Mouse (Mus musculus): Measurements from ENCODE around the gene Cd2.

Gene Cd2

DNA sequence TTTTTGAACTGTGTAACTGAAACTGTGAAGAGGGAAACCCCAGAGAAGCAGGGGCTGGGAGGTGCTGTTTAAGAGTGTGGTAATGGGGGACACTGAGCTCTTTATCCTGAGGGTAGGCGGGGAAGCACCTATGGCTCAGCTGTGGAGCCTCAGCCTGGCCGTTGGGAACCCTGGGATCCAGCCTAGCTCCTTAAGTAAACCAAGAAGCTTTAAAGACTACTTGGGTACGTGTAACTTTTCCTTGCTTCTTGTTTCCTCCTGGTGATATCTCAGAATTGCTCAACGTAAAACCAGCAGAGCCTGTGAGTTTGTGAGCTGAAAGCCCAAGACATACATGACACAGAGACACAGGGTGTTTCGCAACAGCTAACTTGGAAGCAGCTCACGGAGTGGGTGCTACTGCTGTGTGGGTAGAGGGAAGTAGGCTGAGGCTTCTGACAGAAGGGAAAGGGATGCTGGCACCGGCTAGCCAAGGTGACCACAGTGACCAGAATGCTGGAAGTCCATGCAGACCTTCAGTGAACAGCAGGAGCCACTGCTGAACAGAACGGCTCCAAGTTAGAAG is 5.9 kb upstream of the Cd2 start:
- DNase-seq (ENCODE audit: low spot score in 2 of 2): no peak

DNA sequence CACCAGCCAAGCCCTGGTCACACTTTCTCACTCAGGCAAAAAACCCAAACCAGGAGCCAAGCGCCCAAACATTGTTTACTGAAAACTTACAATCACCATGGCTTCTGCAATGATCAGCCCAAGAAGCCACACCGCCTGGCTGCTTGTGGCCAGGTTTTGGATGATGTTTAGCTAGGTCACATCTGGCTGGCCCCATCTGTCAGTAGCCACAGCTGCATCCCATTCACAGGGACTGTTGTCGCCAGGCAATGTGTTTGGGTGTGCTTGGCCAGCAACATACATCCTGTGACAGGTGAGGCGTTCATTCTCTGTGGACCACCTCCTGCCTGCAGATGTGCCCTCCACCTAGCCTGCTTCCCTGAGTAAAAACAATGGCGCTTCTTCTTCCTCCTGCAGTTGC is 4.9 kb upstream of the Cd2 start:
- DNase-seq (ENCODE audit: low spot score in 2 of 2): no peak

DNA sequence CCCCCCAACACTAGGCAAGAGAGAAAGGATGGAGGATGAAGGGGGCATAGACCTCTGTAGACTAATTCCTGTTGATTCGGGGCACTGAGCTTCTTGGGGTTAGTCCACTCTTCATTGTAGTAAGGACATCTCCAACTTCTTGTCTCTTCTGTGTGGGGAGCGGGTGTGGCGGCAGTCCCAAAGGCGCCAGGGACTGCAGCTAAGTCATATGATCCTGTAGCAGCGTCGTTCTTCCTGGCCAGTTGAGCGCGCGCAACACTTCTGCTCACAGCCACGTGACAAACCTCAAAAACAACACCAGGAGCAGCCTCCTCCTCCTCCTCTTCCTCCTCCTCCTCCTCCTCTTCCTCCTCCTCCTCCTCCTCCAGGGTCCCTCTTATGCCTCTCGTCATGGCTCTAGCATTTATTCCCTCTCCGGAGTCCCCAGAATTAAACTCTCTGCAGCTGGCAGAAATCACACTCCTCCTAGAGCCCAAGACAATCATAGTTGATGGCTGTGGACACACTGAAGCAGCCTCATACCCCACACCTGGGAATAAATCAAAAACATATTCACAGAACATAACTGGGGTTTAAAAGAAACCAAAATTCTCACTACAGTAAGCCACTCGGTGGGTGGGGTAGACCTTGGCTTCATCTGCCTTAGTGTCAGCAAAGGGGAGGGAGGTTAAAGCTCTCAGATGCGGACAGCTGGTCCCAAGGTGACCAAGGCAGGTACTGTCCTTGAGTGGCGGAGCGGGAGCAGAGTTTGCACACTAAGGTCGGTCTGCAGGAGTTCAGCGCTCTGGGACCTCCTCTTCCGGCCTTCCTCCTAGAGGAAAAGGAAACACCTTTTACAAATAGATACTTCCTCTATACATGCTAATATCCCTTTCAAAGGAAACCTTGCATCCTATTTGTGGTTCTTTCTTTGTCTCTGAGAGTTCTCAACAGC is 3.1 kb upstream of the Cd2 start:
- no peak for DNase-seq (ENCODE audit: low spot score in 2 of 2)

DNA sequence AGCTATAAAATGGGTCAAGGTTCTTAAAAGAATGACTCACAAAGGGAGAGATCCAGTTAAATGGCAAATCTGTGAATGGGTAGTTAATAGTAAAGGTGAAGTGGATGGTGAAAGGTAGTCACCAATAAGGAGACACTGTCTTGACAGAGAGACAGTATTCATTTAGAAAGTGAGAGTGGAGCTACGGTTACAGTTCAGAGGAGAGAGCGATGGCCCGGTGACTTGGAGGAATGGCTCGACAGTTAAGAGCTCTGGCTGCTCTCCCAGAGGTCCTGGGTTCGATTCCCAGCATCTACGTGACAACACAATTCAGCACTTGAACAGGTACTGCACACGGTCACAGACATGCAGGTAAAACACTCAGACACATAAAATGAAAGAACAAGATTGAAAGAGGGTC is 2.3 kb upstream of the Cd2 start:
- DNase-seq (ENCODE audit: low spot score in 2 of 2): no peak

DNA sequence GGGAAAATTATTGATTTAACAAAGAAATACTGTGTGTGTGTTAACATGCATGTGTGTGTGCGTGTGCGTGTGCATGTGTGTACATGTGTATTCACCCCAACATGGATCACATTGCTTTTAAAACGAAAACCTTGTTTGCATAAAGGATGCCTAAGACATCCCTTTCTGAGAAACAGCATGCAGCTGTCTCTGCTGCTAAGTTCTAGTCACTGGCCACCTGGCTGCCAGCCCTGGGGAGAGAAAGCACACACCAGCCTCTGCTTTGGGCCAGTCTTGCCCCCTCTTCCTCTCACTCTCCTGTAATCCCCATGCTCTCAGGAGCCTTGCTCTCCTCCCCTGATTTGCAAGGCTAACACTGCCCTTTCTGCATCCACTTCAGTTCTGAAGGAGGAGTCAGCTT is 1.7 kb upstream of the Cd2 start:
- DNase-seq (ENCODE audit: low spot score in 2 of 2): no peak

DNA sequence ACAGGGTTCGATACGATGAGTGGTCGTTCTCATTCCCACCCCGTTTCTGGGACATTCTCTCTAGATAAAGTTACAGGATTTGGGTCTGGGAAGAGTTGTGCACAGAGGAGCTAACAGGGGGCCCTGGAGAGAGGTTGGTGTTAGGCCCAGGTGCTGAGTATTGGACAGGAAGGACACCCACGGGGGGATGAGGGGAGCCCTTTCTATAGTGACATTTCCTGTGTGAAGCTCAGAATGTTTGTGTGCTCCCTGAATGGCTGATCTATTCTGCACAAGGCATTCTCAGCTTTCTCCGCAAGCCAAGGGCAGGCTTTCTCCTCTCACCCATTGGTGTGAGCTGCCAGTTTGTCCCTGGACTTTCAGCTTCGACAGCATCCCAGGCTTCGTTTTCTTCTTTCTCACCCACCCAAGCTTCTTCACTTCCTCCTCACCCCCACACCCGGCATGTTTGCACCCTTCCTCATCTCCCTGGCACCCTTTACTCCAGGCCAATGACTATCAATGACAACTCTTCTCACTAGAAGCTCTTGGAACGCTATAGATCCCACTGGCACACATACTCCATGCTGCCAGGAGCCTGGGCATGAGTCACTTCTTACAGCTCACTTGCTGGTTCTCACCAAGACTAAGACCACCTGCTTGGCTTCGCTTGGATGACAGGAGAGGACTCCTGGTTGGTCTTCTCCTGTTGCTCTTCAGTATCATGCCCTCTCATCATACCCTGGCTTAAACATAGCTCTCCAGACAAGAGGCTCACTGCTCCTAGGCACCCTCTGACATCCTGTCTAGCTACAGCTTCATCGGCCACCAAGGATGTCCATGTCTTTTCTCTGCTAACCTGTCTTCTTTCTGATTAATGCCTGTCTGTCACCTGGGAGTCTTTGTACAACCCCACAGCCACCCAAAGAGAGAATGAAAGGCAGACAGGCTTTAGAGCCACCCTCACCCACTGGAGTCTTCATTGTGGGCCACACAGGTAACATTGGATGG is 1.1 kb downstream of the Cd2 start:
- no peak for DNase-seq (ENCODE audit: low spot score in 2 of 2)

DNA sequence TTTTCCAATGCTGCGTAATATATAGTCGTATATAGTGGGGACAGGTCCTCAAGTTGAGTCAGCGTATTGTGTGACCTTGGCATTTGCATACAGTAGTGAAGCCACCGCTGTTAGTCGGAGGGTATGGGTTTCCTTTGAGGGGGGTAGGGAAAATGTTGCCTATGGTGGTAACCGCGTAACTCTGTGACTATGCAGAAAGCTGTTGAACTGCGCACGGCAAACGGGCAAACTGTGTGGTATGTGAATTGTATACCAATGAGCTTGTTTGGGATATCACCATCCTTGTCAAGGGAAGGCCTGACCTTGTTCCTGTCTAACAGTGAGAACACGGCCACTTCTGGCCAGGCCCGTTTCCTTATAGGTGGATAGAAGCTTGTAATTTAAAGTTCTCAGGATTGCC is 1.9 kb downstream of the Cd2 start:
- DNase-seq (ENCODE audit: low spot score in 2 of 2): no peak

DNA sequence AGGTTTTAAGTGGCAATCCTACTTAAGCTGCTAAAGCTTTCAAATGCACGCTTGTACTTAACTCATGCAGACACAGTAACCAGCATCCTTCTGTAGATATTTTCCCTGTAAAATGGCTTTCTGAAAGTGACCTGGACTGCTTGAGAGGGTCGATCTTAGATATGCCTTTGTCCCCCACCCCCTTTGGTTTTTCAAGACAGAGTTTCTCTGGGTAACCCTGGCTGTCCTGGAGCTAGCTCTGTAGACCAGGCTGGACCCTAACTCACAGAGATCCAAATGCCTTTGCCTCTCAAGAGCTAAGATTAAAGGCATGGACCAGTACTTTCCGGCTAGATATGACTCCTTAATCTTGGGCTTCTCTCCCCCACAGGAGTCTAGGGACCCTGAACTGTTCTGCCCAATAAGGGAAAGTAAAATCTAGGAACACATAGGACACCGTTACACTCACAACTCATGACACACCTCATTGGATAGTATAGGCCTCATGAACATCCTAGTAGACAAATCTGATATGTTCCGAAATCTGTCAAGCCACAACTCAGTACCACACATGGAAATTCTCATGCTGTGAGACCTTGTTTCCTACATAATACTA is 2.6 kb downstream of the Cd2 start:
- no peak for DNase-seq (ENCODE audit: low spot score in 2 of 2)

DNA sequence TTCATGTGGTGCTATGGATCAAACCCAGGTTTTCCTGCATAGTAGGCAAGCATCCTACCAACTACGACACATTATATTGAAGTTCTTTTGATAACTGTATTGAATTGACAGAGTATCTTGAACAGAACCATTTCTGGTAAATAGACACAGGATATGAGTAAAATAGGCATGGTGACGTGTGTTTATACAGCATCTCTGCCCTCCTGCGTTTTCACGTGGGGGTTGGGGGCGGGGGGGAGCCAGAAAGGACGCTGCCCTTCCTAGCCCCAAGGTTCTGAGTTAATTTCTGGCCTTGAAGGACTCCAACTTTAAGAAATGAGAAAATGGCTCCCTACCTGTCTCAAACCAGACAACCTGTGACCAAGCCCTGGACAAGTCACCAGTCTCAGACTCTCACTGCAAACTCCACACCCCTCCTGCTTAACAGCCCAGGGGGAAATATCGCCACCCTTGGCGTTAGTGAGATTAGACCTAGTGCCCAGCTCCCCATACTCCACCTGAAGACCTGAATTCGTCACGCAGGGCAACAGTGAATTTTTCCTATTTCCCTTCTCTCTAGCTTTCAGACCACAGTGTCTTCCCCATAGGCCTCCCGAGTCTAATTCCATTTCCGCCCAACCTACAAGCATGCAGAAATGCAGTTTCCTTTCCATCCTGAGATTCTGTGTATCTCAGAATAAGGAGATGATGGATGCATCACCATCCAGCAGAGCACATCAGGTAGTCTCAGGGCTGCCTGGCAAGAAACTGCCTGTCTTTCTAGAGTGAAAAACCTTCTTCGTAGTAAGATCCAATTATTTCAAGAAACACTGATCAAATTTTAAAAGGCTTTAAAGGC is 3.7 kb downstream of the Cd2 start:
- no peak for DNase-seq (ENCODE audit: low spot score in 2 of 2)

DNA sequence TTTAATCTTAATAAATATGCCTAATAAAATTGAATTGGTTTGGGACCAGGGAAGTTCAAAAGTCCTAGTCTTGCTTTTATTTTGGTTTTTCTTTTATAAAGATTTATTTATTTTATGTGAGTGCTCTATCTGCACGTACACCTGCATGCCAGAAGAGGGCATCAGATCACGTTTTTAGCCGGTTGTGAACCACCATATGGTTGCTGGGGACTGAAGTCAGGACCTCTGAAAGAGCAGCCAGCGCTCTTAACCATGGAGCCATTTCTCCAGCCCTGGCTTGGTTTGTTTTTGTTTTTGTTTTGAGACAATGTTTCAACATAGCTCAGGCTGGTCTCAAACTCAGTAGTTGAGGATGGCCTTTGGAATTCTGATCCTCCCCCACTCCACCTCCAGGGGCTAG is 4.3 kb downstream of the Cd2 start:
- DNase-seq (ENCODE audit: low spot score in 2 of 2): no peak

DNA sequence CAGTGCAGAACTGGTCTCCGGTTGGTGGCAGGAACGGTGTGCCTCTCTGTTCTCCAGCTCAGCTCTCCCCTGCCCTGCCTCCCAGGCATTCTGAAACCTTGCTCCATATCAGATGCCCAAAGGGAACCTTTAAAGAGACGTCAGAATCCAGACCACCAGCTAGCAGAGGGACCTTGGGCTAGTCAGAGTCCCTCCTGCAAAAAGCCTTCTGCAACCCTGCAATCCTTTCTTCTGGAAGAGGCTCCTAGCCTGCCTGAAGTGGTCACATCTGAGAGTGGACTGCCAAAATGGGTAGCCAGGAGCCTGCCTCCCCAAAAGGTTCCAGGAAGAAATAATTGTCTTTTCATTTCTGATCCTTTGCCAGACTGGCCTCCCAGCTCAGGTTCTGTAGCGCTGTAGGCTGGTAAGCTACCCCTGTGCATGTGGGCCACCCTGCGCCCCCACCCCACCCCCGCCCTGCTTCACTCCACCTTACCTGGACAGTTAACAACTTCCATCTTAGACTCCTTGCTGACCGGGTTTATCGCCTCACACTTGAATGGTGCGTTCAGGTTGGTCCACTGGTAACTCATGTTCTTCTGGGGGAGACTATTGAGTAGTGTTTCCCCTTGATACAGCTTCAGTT is 5.1 kb downstream of the Cd2 start:
- DNase-seq (ENCODE audit: low spot score in 2 of 2): no peak

DNA sequence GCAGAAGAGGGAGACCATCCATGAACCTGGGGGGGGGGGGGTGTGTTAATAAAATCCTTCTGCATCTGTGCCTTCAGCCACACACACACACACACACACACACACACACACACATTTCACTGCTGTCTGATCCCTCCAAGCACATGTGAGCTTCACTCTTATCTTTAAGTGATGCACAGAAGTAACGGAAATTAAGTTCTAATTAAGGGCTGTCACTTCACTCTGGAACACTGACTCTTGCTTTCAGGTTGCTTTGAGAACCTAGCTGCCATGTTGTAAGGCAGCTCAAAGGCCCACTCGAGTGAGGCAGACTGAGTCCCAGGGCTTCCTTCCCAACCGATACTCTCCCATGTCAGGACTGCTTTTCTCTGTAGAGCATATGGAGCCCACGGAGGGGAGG is 5.9 kb downstream of the Cd2 start:
- DNase-seq (ENCODE audit: low spot score in 2 of 2): no peak

DNA sequence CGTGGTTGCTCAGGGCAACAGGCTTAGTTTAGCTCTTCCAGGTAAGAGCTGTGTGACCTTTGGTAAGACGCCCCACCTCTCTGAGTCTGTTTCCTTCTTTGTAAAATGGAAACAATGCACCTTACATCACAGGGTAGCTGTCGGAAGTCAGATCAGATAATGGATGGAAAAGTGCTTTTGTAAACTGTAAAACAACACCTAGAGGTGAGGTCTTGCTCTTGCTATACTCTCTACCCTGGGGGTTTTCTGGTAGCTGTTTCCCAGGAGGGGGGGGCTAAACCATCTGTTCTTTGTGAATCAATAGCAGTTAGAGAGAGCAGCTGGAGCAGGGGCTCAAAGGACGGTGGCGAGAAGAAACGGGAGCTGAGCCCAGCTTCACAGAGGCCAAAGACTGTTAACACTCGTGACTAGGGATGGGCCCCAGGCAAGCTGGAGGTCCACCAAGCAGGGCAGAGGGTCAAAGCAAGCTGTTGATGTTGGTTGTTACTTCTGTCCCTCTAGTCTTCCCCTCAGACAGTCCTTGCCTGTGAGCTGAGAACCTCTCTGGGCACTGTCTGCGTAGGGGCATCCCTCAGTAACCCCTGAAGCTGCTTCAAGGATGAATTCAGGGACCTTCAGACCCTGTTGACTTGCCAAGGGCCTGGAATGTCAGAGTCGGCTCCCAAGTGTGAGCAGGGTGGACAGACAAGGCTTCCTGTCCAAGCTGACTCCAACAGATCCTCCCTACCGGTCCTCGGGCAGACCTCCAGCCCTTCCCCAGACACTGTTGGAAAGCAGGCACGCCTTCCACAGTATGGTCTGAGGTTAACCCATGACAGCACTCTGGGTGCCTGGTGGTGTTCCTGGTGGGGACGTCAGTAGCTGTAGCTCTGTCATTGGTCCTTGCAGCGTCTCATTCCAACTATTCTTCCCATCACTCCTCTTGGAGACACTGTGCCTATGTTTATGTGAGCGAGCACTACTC is 7.1 kb downstream of the Cd2 start:
- DNase-seq (ENCODE audit: low spot score in 2 of 2): peak; percentile 78 to 81

DNA sequence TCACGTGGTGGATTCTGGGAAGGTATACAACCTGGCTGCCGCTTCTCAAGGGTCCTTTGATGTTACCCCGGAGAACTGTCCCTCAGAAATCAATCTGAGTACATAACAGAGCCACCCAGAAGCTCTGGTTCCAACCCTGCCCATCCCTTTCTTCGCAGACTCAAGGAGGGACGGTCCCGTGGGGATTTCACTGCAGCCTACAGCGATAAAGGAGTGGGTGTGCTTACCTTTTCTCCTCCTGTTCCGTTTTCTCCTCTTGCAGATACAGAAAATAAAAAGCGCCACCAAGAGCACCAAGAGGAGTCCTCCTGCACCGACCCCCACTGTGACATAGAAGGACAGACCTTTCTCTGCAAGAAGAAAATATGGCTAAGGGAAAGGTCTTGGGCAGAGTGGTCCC is 8.2 kb downstream of the Cd2 start:
- DNase-seq (ENCODE audit: low spot score in 2 of 2): no peak

DNA sequence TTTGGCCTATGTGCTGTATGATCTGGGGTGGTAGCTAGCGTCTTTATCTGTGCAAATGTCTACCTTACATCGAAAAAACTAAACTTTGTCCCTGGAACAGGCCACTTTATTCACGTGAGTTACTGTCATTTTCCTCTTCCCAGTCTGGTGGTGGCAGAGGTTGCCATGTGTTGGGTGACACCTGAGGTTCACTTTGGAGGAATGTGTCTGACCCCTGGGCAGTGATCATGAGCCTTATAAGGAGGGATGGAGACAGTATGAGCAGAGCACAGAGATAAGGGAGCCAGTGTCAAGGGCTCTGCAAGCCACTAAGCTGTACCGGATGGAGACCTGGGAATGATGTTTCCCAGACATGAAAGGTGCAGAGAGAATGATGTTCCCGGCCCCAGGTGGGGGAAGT is 9.3 kb downstream of the Cd2 start:
- DNase-seq (ENCODE audit: low spot score in 2 of 2): no peak

DNA sequence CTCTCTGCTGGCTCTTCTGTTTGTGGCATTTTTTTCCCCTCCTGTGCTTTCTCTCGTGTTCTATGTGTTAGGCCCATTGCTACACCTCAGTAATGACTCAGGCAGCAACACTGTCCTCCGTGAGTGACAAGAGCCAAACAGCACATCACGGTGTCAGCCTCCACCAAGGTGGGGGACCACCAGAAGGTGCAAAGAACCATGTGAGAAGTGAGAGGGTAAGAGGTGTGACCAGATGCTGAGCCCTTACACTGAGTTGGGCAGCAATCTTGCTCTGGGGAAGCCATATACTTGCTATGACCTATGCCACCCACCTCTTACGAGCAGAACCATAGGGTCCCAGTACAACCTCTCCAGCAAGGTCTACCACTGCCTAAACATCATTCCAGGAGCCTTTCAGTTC is 9.9 kb downstream of the Cd2 start:
- DNase-seq (ENCODE audit: low spot score in 2 of 2): no peak

DNA sequence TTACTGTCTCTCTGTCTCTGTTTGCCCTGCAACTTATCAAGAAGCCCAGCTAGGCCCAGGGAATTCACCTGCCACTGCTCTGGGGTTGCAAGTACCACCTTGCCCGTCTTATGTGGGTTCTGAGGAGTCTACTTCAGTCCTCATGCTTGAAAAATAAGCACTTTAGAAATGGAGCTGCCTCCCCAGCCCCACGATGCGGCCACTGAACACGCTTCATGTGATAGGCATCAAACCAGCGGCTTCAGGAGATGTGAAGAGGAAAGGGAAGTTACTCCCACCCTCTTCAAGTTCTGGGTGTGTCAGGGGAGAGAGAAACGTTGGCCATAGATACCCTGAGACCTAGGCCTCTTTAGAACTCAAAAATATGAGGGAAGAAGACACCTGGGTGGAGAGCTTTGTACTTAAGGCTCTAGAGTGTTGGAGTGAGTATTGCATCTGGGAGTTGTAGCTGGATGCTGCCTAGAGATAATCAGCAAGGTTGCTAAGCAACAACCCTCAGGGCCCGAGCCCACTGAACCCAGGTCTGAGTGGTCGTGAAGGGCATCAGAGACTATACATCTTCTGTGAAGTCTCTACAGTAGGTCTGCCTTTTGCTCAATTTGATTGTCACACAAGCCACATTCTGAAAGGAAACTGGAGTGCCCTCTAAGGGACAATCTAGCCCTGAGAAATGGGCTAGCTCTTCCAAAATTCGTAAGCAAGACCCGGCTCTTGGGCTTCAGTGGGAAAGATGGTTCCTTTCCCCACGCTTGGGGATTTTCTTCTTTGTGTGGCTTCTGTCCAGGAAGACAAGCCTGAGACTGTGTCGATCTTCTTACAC is 11.0 kb downstream of the Cd2 start:
- DNase-seq (ENCODE audit: low spot score in 2 of 2): no peak

DNA sequence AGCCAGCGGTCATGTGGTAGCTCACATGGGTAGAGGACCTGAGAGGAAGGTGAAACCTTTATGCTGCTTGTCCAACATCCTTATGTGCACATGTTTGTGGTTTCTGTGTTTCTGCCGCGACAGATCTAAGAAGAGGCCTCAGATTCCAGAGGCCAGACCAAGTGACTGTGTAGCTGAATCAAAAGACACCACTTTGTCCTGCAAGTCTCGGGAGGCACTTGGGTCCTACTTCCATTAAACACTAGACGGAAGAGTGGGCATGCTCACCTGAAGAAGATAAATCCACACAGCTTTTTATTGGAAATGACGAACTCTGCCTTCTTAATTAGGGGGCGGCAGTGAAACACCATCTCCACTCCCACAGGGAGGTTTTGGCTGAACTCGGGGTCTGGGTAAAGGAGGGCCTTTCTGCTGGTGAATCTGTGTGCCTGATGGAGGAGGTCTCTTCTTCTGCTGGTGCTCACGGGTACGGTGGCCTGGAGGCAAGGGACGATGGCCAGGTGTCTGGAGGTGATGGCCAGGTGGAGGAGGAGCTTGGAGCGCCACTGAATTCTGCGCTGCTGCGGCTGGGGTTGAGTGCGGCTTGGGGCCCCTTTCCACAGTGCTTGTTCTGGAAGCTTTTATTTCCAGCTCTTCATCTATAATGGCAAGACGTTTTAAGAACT is 12.0 kb downstream of the Cd2 start:
- no peak for DNase-seq (ENCODE audit: low spot score in 2 of 2)

Data from urinary bladder, postnatal 4 days (tissue).